Mouse (Mus musculus) E14TG2a.4 (cell line): ENCODE results near the gene Foxo4.
A peak's percentile ranks its signal among the peaks of the same experiment; 100 is the strongest.

Experiments used
- H3K27me3 ChIP-seq: 2 replicates; pipeline ENCODE4 v1.6.1; 2014; ENCODE audit warnings: low read length, control low read depth; ENCODE audit not compliant: insufficient read depth
- H3K36me3 ChIP-seq: 2 replicates; pipeline ENCODE4 v1.6.1; 2014; ENCODE audit warnings: low read length, control low read depth; ENCODE audit not compliant: insufficient read depth
- H3K4me1 ChIP-seq: replicated peaks from 2 replicates; pipeline ENCODE4 v1.6.1; 2014; ENCODE audit warnings: low read depth, low read length, control low read depth
- H3K4me3 ChIP-seq: replicated peaks from 2 replicates; pipeline ENCODE4 v1.5.1; 2014; ENCODE audit warnings: mild to moderate bottlenecking, low read length
- H3K9me3 ChIP-seq: 2 replicates; pipeline ENCODE4 v1.6.1; 2014; ENCODE audit warnings: low read length, control low read depth
- CTCF ChIP-seq: conservative IDR thresholded peaks from 2 replicates; pipeline ENCODE4 v1.5.1; 2014; ENCODE audit warnings: low read length
- NANOG ChIP-seq: IDR thresholded peaks from 2 replicates; pipeline ENCODE4 v1.6.1; 2014; ENCODE audit warnings: borderline replicate concordance, low read length, mixed read lengths
- POU5F1 ChIP-seq: IDR thresholded peaks from 2 replicates; pipeline ENCODE4 v1.6.1; 2014; ENCODE audit warnings: low read length, borderline replicate concordance

Foxo4 gene

GRCm38 (mm10) chrX:101266631-101267030 lies 12.3 kb downstream of the Foxo4 start:
- TF ChIP-seq CTCF (no peak), NANOG (no peak), POU5F1 (no peak)

GRCm38 (mm10) chrX:101268025-101268754 lies 13.9 kb downstream of the Foxo4 start, which contains the start of gene Il2rg:
Il2rg (minus strand) TSS chrX:101268255.
- no peak within 1 kb of the TSS for H3K4me3 ChIP-seq
- TF ChIP-seq CTCF (no peak), POU5F1 (no peak), NANOG (no peak)
- peaks cover 29% of the 10 kb centered on the region for H3K4me1 ChIP-seq
- no peaks in the 10 kb centered on the region for H3K27me3 ChIP-seq
- H3K36me3 ChIP-seq, result no peaks in the 10 kb centered on the region
- H3K9me3 ChIP-seq, result no peaks in the 10 kb centered on the region

More at GRCm38 (mm10) chrX:101266631-101267030, 12.3 kb downstream of the Foxo4 start:
- peaks cover 29% of the 10 kb centered on the region for H3K4me1 ChIP-seq
- H3K27me3 ChIP-seq, result no peaks in the 10 kb centered on the region
- H3K36me3 ChIP-seq, result no peaks in the 10 kb centered on the region
- no peaks in the 10 kb centered on the region for H3K9me3 ChIP-seq
- H3K4me3 ChIP-seq, result no peak overlapping the region

GRCm38 (mm10) chrX:101268755-101269124 lies 14.4 kb downstream of the Foxo4 start, which contains the start of gene Gm20489:
Gm20489 (minus strand) TSS chrX:101269023.
- Histone ChIP-seq H3K4me3 (no peak within 1 kb of the TSS), H3K36me3 (no peaks in the 10 kb centered on the region), H3K9me3 (no peaks in the 10 kb centered on the region)

GRCm38 (mm10) chrX:101273410-101273809 lies 19.1 kb downstream of the Foxo4 start:
- Histone ChIP-seq H3K4me3 (peak overlapping the region; percentile 81), H3K27me3 (no peaks in the 10 kb centered on the region), H3K36me3 (peaks cover 32% of the 10 kb centered on the region), H3K9me3 (no peaks in the 10 kb centered on the region), H3K4me1 (peaks cover 20% of the 10 kb centered on the region)
- TF ChIP-seq CTCF (no peak), NANOG (peak; percentile 74; the same call in 1 of the 2 replicates)

More at GRCm38 (mm10) chrX:101268755-101269124, 14.4 kb downstream of the Foxo4 start, which contains the start of gene Gm20489:
- Histone ChIP-seq H3K4me1 (peaks cover 31% of the 10 kb centered on the region), H3K27me3 (no peaks in the 10 kb centered on the region)
- TF ChIP-seq POU5F1 (no peak), NANOG (no peak), CTCF (no peak)

GRCm38 (mm10) chrX:101273875-101274738 lies 19.8 kb downstream of the Foxo4 start, which contains the start of gene Med12:
Med12 (plus strand) TSS chrX:101274030.
- Histone ChIP-seq H3K36me3 (peaks cover 39% of the 10 kb centered on the region), H3K9me3 (no peaks in the 10 kb centered on the region), H3K4me1 (peaks cover 18% of the 10 kb centered on the region), H3K27me3 (no peaks in the 10 kb centered on the region), H3K4me3 (peak within 1 kb of the TSS; percentile 81)
- no peak for TF ChIP-seq POU5F1
- TF ChIP-seq NANOG, result no peak
- no peak for TF ChIP-seq CTCF

GRCm38 (mm10) chrX:101282813-101283212 lies 28.5 kb downstream of the Foxo4 start:
- no peaks in the 10 kb centered on the region for H3K9me3 ChIP-seq
- H3K4me3 ChIP-seq, result no peak overlapping the region
- H3K27me3 ChIP-seq, result no peaks in the 10 kb centered on the region
- no peak for TF ChIP-seq CTCF
- TF ChIP-seq POU5F1, result no peak
- peaks cover 92% of the 10 kb centered on the region for H3K36me3 ChIP-seq
- no peaks in the 10 kb centered on the region for H3K4me1 ChIP-seq

GRCm38 (mm10) chrX:101285534-101285933 lies 31.2 kb downstream of the Foxo4 start:
- no peaks in the 10 kb centered on the region for H3K4me1 ChIP-seq
- H3K27me3 ChIP-seq, result no peaks in the 10 kb centered on the region
- no peak overlapping the region for H3K4me3 ChIP-seq
- no peaks in the 10 kb centered on the region for H3K9me3 ChIP-seq
- peaks cover 97% of the 10 kb centered on the region for H3K36me3 ChIP-seq
- TF ChIP-seq NANOG (no peak), CTCF (peak; percentile 56)

- no peaks in the 10 kb centered on the region for H3K27me3 ChIP-seq
- TF ChIP-seq NANOG (no peak), CTCF (no peak), POU5F1 (no peak)
- H3K9me3 ChIP-seq, result no peaks in the 10 kb centered on the region
- no peaks in the 10 kb centered on the region for H3K4me1 ChIP-seq
- no peak overlapping the region for H3K4me3 ChIP-seq
- H3K36me3 ChIP-seq, result peaks cover 96% of the 10 kb centered on the region
These were observed 31.8 kb downstream of the Foxo4 start for GRCm38 (mm10) chrX:101285953-101286670.
